Mouse (Mus musculus): ENCODE measurements around the gene Mrpl46.

DNA sequence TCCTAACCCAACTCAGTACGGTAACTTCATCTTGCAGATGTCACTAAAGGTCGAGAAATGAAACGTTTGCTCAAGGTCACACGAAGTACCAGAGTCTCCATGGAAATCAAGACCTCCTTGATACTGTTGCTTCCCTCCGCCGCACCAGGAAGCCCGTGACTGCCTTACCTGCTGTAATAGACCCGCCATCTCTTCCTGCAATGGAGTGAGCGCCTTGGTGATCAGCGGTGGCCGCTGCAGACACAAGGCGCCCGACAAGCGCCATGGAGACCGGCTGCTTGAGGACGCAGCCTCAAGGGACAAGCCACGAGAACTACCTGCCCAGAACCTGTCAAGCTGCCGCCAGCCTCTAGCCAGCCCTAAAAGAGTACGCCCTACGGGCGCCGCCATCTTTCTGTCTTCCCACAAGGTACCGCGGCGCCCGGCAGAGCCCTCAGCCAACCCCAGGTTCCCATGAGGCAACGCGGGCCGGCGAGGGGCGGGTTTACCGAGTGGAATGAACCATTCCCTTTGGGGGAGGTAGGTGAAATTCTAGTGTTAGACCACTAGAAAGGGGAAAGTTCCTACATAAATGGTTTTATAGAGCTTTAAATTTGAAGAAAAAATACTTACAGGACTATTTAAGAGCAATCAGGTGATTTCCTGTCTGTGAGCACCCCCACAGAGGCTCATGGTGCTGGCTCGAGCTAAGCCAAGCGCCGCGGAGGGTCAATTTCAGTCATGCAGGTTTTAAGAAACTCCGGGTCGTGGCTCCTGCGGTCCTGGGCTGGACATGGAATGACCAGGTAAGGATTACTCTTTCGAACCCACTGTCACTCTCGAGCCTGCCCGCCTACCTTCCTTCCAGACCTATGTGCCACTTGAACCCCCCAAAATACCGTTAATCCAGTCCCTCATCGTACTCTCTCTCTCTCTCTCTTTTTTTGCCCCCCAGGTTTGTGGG lies at the start of gene Mrpl46, which contains the start of gene Mrps11:
- TF ChIP-seq CTCF (IDR thresholded peaks at IDR 0.05; ENCODE audit: borderline replicate concordance, insufficient read depth, low read depth, low read length) (no peak), POLR2A (IDR thresholded peaks at IDR 0.05; ENCODE audit: borderline replicate concordance, insufficient read depth, low read length) (peak; percentile 35; the same call in 1 of the 2 replicates)

Data from cerebellum, adult 2 months (tissue).